In the genomic region with DNA sequence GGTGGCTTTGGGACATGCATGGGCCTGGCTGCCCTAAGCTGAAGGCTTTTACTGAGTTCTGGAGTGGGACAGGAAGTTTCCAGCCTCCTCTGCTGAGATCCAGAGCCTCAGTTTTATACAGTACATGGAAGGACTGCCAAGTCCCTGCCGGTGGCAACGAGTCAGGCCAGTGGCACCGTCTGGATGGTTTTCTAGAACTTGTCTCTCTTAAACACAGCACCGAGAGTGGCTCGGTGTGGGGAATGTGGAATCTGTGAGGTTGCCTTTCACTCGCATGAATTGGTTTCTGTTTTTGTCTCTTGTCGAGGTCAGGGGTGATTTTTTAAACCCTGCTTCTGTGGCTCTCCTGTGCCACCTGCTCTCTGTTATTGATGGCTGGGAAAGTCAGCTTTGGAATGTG, we compare ENCODE assay signal across 16 mouse cellular contexts. TPM values are rescaled to one million over a fixed set of nuclear protein-coding genes. Genes with fewer than 3 reads are reported as not detected.
DNase-seq lines count a peak whose midpoint lies in the region; TF ChIP-seq lines count a peak whose summit lies in the region.
"Had no signal": no experiment of that assay in that cellular context is flagged by ENCODE, and none has a peak within 500 bp of the region (broad histone marks: within the 10 kb centered on the region; RNA-seq: fewer than 3 reads in every experiment).

No protein-coding gene starts in this region.

- peaks cover 11% of the 10 kb centered on the region for H3K36me3 ChIP-seq in thymus, adult 2 months (ENCODE audit: control insufficient read depth, insufficient read depth, low read length)
- H3K36me3 ChIP-seq: embryonic facial prominence, embryonic 13.5 days had no signal

- H3K4me1 ChIP-seq in thymus, adult 2 months (replicated peaks; ENCODE audit: control insufficient read depth, insufficient read depth, low read length): peaks cover 40% of the 10 kb centered on the region

- TF ChIP-seq POLR2A in thymus, adult 2 months (IDR thresholded peaks at IDR 0.05; ENCODE audit: control insufficient read depth, extremely low read depth, insufficient read depth, low read length, poor library complexity): no peak

- no peak overlapping the region for H3K4me3 ChIP-seq in thymus, adult 2 months (ENCODE audit: control insufficient read depth, insufficient read depth, low read length)
- H3K4me3 ChIP-seq: embryonic facial prominence, embryonic 13.5 days; heart, adult 2 months had no signal

- WGBS in thymus, adult 2 months: 61% methylated on average over 7 of the region's 7 CpGs

- H3K27ac ChIP-seq in thymus, adult 2 months (ENCODE audit: control insufficient read depth, insufficient read depth, low read length): no peak overlapping the region
- H3K27ac ChIP-seq: embryonic facial prominence, embryonic 13.5 days; heart, adult 2 months had no signal

- intact Hi-C loops in left cerebral cortex, postnatal 4 days (cut with DNase I): no loop called here

- no peak for TF ChIP-seq CTCF in thymus, adult 2 months (IDR thresholded peaks at IDR 0.05; ENCODE audit: borderline replicate concordance, control insufficient read depth, extremely low read depth, insufficient read depth, low read length, poor library complexity)

- peak; percentile 44 for DNase-seq in left cerebral cortex, postnatal 4 days
- DNase-seq in left cerebral cortex, adult 11 months (ENCODE audit: low spot score): no peak
- DNase-seq in thymus, postnatal 4 days: peak; percentile 26
- no peak for DNase-seq in thymus, adult 2 months
- peak; percentile 76 for DNase-seq in cerebellum, adult 9-11 months
- DNase-seq in ovary, postnatal 10 days (ENCODE audit: low spot score): no peak
- DNase-seq in embryo, embryonic 10.5 days (ENCODE audit: low spot score): no peak
- DNase-seq: adrenal gland, postnatal 10 days; gastrocnemius, postnatal 25 days; heart, adult 2 months; heart, postnatal 36 days; kidney, adult 11 months; liver; lung, postnatal 10 days had no signal

- no peaks in the 10 kb centered on the region for H3K27me3 ChIP-seq in thymus, adult 2 months (ENCODE audit: control insufficient read depth, insufficient read depth, low read length)

RNA-seq across cellular contexts. Expression of gene Prkcb, which starts 3.6 kb away (rescaled TPM):
- 100 to 1,000 TPM; 365 to 390 TPM for total RNA-seq in left cerebral cortex, postnatal 4 days (2021)
- 242 and 247 TPM in 2 replicates for polyA plus RNA-seq in thymus, adult 2 months (2012; rRNA removed)
- polyA plus RNA-seq: Patski had no signal

Comparison
In these comparisons a context has a peak if more than half of its experiments do, and no peak if none do; other contexts are left out.
1. DNase-seq: peak in left cerebral cortex, postnatal 4 days (single experiment), thymus, postnatal 4 days (single experiment) and cerebellum, adult 9-11 months (single experiment); none in left cerebral cortex, adult 11 months (single experiment), thymus, adult 2 months (single experiment), ovary, postnatal 10 days (single experiment) and embryo, embryonic 10.5 days (single experiment).